Mouse (Mus musculus) CH12.LX (cell line): Measurements from ENCODE around the gene Gm49405. TPM values are rescaled to one million over a fixed set of nuclear protein-coding genes. Genes with fewer than 3 reads are reported as not detected.

Experiments used
- DNase-seq: peaks from one replicate; pipeline ENCODE4 v3.0.0-alpha.2; 2013; ENCODE audit errors: extremely low read depth
- H3K27ac ChIP-seq: 2 replicates; pipeline ENCODE4 v1.5.1; 2012; ENCODE audit warnings: low read depth, mild to moderate bottlenecking, control low read depth, moderate library complexity; ENCODE audit not compliant: insufficient read depth
- H3K27me3 ChIP-seq: replicated peaks from 2 replicates; pipeline ENCODE3; 2012; ENCODE audit warnings: inconsistent platforms
- H3K36me3 ChIP-seq, 2 experiments: replicated peaks in 1 of 2; 2 replicates each; pipeline versions ENCODE3 to v1.6.1; 2012; ENCODE audit warnings: inconsistent platforms in 1 of 2, low read length in 1 of 2, mild to moderate bottlenecking in 1 of 2, mixed read lengths in 1 of 2, moderate library complexity in 1 of 2; ENCODE audit not compliant: control insufficient read depth in 1 of 2, insufficient read depth in 1 of 2
- H3K4me1 ChIP-seq, 2 experiments: 2 replicates each; pipeline ENCODE4 v1.6.1; 2012; ENCODE audit warnings: inconsistent platforms in 1 of 2, moderate library complexity in 1 of 2; ENCODE audit not compliant: insufficient read depth in 2 of 2, control insufficient read depth in 1 of 2
- H3K4me2 ChIP-seq: 2 replicates; pipeline ENCODE4 v1.6.1; 2012; ENCODE audit warnings: low read depth, mild to moderate bottlenecking, control low read depth; ENCODE audit not compliant: poor library complexity, insufficient read depth, severe bottlenecking
- H3K4me3 ChIP-seq, 3 experiments: fragments of 150-350 bp in 1 of 3; sonication (generic) in 1 of 3; replicated peaks in 1 of 3; 2 replicates each; pipeline versions ENCODE3 to v1.5.1; 2011 to 2012; ENCODE audit warnings: low read depth in 2 of 3, low read length in 2 of 3, mild to moderate bottlenecking in 2 of 3, moderate library complexity in 2 of 3, control low read depth in 1 of 3, improper control_type of control experiment in 1 of 3, inconsistent platforms in 1 of 3, mixed read lengths in 1 of 3; ENCODE audit not compliant: poor library complexity in 1 of 3
- H3K79me2 ChIP-seq: replicated peaks from 2 replicates; pipeline ENCODE4 v1.6.1; 2012; ENCODE audit warnings: mild to moderate bottlenecking, moderate library complexity; ENCODE audit not compliant: control insufficient read depth, poor library complexity, insufficient read depth, severe bottlenecking; ENCODE audit errors: extremely low read depth
- H3K9ac ChIP-seq: 2 replicates; pipeline ENCODE4 v1.6.1; 2012; ENCODE audit warnings: low read depth, mild to moderate bottlenecking, control low read depth, moderate library complexity; ENCODE audit not compliant: insufficient read depth
- H3K9me3 ChIP-seq: replicated peaks from 2 replicates; pipeline ENCODE3; 2012; ENCODE audit warnings: low read length, inconsistent platforms, mixed read lengths
- BHLHE40 ChIP-seq: IDR thresholded peaks from 2 replicates; pipeline ENCODE4 v1.6.1; 2011; ENCODE audit warnings: mild to moderate bottlenecking, low read depth, low read length, improper control_type of control experiment
- CHD2 ChIP-seq: IDR thresholded peaks from 2 replicates; pipeline ENCODE4 v1.6.1; 2011; ENCODE audit warnings: low read length, improper control_type of control experiment
- CTCF ChIP-seq, 2 experiments: IDR thresholded peaks in 1 of 2; conservative IDR thresholded peaks in 1 of 2; 2 replicates each; pipeline ENCODE4 v1.5.1; 2011 to 2012; ENCODE audit warnings: low read depth in 2 of 2, low read length in 2 of 2, improper control_type of control experiment in 1 of 2, inconsistent platforms in 1 of 2, mild to moderate bottlenecking in 1 of 2, moderate library complexity in 1 of 2
- ELF1 ChIP-seq: IDR thresholded peaks from 2 replicates; pipeline ENCODE4 v1.6.1; 2014; ENCODE audit warnings: low read depth, mild to moderate bottlenecking, inconsistent platforms, low read length, improper control_type of control experiment
- ETS1 ChIP-seq: conservative IDR thresholded peaks from 2 replicates; pipeline ENCODE4 v1.6.1; 2012; ENCODE audit warnings: low read depth, mild to moderate bottlenecking, inconsistent platforms, low read length, improper control_type of control experiment, moderate library complexity
- HCFC1 ChIP-seq: IDR thresholded peaks from 2 replicates; pipeline ENCODE4 v1.6.1; 2012; ENCODE audit warnings: low read depth, mild to moderate bottlenecking, inconsistent platforms, low read length, improper control_type of control experiment
- IRF4 ChIP-seq: IDR thresholded peaks from 2 replicates; pipeline ENCODE4 v1.6.1; 2014; ENCODE audit warnings: low read depth, mild to moderate bottlenecking, inconsistent platforms, low read length, improper control_type of control experiment
- JUND ChIP-seq: conservative IDR thresholded peaks from 2 replicates; pipeline ENCODE4 v1.6.1; 2011; ENCODE audit warnings: low read depth, low read length, improper control_type of control experiment
- MAFK ChIP-seq: IDR thresholded peaks from 2 replicates; pipeline ENCODE4 v1.6.1; 2011; ENCODE audit warnings: low read length, improper control_type of control experiment; ENCODE audit not compliant: insufficient replicate concordance
- MAX ChIP-seq: IDR thresholded peaks from 2 replicates; pipeline ENCODE4 v1.6.1; 2011; ENCODE audit warnings: low read length, improper control_type of control experiment
- MXI1 ChIP-seq: IDR thresholded peaks from 2 replicates; pipeline ENCODE4 v1.6.1; 2011; ENCODE audit warnings: mild to moderate bottlenecking, low read depth, low read length, improper control_type of control experiment
- MYC ChIP-seq: IDR thresholded peaks from 2 replicates; pipeline ENCODE4 v1.6.1; 2011; ENCODE audit warnings: low read depth, mild to moderate bottlenecking, improper control_type of control experiment, low read length
- NRF1 ChIP-seq: IDR thresholded peaks from 2 replicates; pipeline ENCODE4 v1.6.1; 2014; ENCODE audit warnings: low read depth, mild to moderate bottlenecking, inconsistent platforms, low read length, improper control_type of control experiment, moderate library complexity
- PAX5 ChIP-seq: IDR thresholded peaks from 2 replicates; pipeline ENCODE4 v1.6.1; 2012; ENCODE audit warnings: low read length, inconsistent platforms, mixed read lengths
- RAD21 ChIP-seq: IDR thresholded peaks from 2 replicates; pipeline ENCODE4 v1.6.1; 2011; ENCODE audit warnings: low read depth, mild to moderate bottlenecking, low read length, improper control_type of control experiment, moderate library complexity
- SIN3A ChIP-seq: IDR thresholded peaks from 2 replicates; pipeline ENCODE4 v1.6.1; 2012; ENCODE audit warnings: low read length, improper control_type of control experiment, inconsistent platforms
- TBP ChIP-seq: conservative IDR thresholded peaks from 2 replicates; pipeline ENCODE4 v1.6.1; 2011; ENCODE audit warnings: low read depth, low read length, improper control_type of control experiment
- TCF12 ChIP-seq: IDR thresholded peaks from 2 replicates; pipeline ENCODE4 v1.6.1; 2014; ENCODE audit warnings: low read depth, mild to moderate bottlenecking, inconsistent platforms, low read length, improper control_type of control experiment
- UBTF ChIP-seq: IDR thresholded peaks from 2 replicates; pipeline ENCODE4 v1.6.1; 2012; ENCODE audit warnings: low read depth, mild to moderate bottlenecking, inconsistent platforms, low read length, improper control_type of control experiment, moderate library complexity
- USF2 ChIP-seq: conservative IDR thresholded peaks from 2 replicates; pipeline ENCODE4 v1.6.1; 2011; ENCODE audit warnings: low read depth, low read length, improper control_type of control experiment
- ZC3H11A ChIP-seq: IDR thresholded peaks from 2 replicates; pipeline ENCODE4 v1.6.1; 2012; ENCODE audit warnings: low read depth, mild to moderate bottlenecking, inconsistent platforms, low read length, improper control_type of control experiment
- ZKSCAN1 ChIP-seq: IDR thresholded peaks from 2 replicates; pipeline ENCODE4 v1.6.1; 2012; ENCODE audit warnings: low read depth, inconsistent platforms, low read length, improper control_type of control experiment, borderline replicate concordance
- ZMIZ1 ChIP-seq: IDR thresholded peaks from 2 replicates; pipeline ENCODE4 v1.6.1; 2012; ENCODE audit warnings: low read depth, mild to moderate bottlenecking, inconsistent platforms, low read length, improper control_type of control experiment
- ZNF384 ChIP-seq: IDR thresholded peaks from 2 replicates; pipeline ENCODE4 v1.6.1; 2012; ENCODE audit warnings: low read depth, low read length, improper control_type of control experiment, inconsistent platforms
- dilution Hi-C: fragments of 300-500 bp; cut with MboI; formaldehyde crosslinking; loops from 2 replicates; pipeline ENCODE4 v1.14.3; 2020; ENCODE audit warnings: low sequenced_read_pairs; ENCODE audit not compliant: extremely low pct_unique_long_range_greater_than_20kb, extremely low pct_ligation_motif_present
- in situ Hi-C: fragments of 300-500 bp; cut with MboI; formaldehyde crosslinking; loops from 3 replicates; pipeline ENCODE4 v1.14.3; 2019; ENCODE audit warnings: low sequenced_read_pairs, low pct_ligation_motif_present, low pct_unique_long_range_greater_than_20kb, mixed read lengths
- polyA plus RNA-seq: library from polyadenylated mRNA; unstranded; fragments of >175 nt; gene quantifications from 2 replicates; pipeline ENCODE4 v1.2.1, GENCODE M21; 2012; ENCODE audit warnings: low read depth; ENCODE audit not compliant: insufficient read length
- total RNA-seq, 2 experiments: library from RNA; depleted of rRNA; stranded (reverse); fragments of 300-350 nt in 1 of 2; fragments of >200 nt in 1 of 2; gene quantifications; 2 replicates each; pipeline ENCODE4 v1.2.3; 2012 to 2014

Gm49405 gene
- total and polyA plus RNA-seq, 3 experiments, result 0.99 to 2.7 (median 2.0) TPM

- Histone ChIP-seq H3K4me1 (peaks cover 4 to 12% of the 10 kb centered on the region in 2 experiments), H3K27me3 (no peaks in the 10 kb centered on the region), H3K9me3 (no peaks in the 10 kb centered on the region), H3K4me2 (no peak overlapping the region), H3K27ac (no peak overlapping the region), H3K4me3 (no peak overlapping the region), H3K9ac (no peak overlapping the region), H3K36me3 (peaks cover 56 to 89% of the 10 kb centered on the region in 2 experiments), H3K79me2 (no peaks in the 10 kb centered on the region)
- DNase-seq, result no peak
- in situ Hi-C loops (no loop called here), dilution Hi-C loops (no loop called here)
- TF ChIP-seq IRF4 (no peak), ZC3H11A (no peak), HCFC1 (no peak), ZKSCAN1 (no peak), JUND (no peak), MAFK (no peak), USF2 (no peak), PAX5 (no peak), RAD21 (no peak), SIN3A (no peak), UBTF (no peak), MAX (no peak), ELF1 (no peak), CHD2 (no peak), TCF12 (no peak), CTCF (conservative IDR thresholded peaks at IDR 0.05 in 1 of 2, IDR thresholded peaks at IDR 0.05 in 1 of 2; ENCODE audit: low read depth in 2 of 2, low read length in 2 of 2) (no peak), MYC (no peak)
- TF ChIP-seq, all 38 proteins: peak for 0
Observed at GRCm38 (mm10) chr19:4005971-4006370, 5.5 kb downstream of the Gm49405 start.

GRCm38 (mm10) chr19:4011086-4011485 is 10.7 kb downstream of the Gm49405 start:
- no peak overlapping the region for H3K27ac ChIP-seq
- dilution Hi-C loops, result no loop called here
- TF ChIP-seq CTCF (conservative IDR thresholded peaks at IDR 0.05 in 1 of 2, IDR thresholded peaks at IDR 0.05 in 1 of 2; ENCODE audit: low read depth in 2 of 2, low read length in 2 of 2) (no peak), ZMIZ1 (no peak), MAX (no peak), PAX5 (no peak), NRF1 (no peak), ZNF384 (no peak), IRF4 (no peak), BHLHE40 (no peak), JUND (no peak), TBP (no peak), ETS1 (no peak), MXI1 (no peak)
- DNase-seq, result no peak
- H3K9ac ChIP-seq, result no peak overlapping the region
- H3K79me2 ChIP-seq, result peaks cover 8% of the 10 kb centered on the region; the same call in 1 of the 2 replicates
- in situ Hi-C loops, result no loop called here
- H3K4me1 ChIP-seq, result peaks cover 4 to 18% of the 10 kb centered on the region in 2 experiments
- no peaks in the 10 kb centered on the region for H3K9me3 ChIP-seq
- no peak overlapping the region for H3K4me3 ChIP-seq
- H3K27me3 ChIP-seq, result peaks cover 2% of the 10 kb centered on the region
- peaks cover 45 to 52% of the 10 kb centered on the region in 2 experiments for H3K36me3 ChIP-seq
- H3K4me2 ChIP-seq, result no peak overlapping the region
